Mouse (Mus musculus): ENCODE data around the gene Lcp1. TPM values are rescaled to one million over a fixed set of nuclear protein-coding genes. Genes with fewer than 3 reads are reported as not detected.

The Lcp1 gene
- 55.5 and 71.8 TPM in 2 replicates for total RNA-seq (2014; rRNA removed)
- 15.5 and 19.2 TPM in 2 replicates for polyA plus RNA-seq (2012; rRNA removed)

- peak within 1 kb of the TSS; percentile 85 for H3K4me3 ChIP-seq (ENCODE audit: insufficient read depth, low read depth, low read length)
- H3K27me3 ChIP-seq (ENCODE audit: control insufficient read depth, insufficient read depth, low read length) = no peaks in the 10 kb centered on the region
- H3K9ac ChIP-seq (ENCODE audit: low read depth, low read length) = peak within 1 kb of the TSS; percentile 83
- WGBS = under 1% methylated on average over 42 of the region's 42 CpGs
- TF ChIP-seq CTCF (IDR thresholded peaks at IDR 0.05; ENCODE audit: low read depth, low read length) (peak; percentile 22; the same call in 1 of the 2 replicates), POLR2A (IDR thresholded peaks at IDR 0.05; ENCODE audit: extremely low read depth, insufficient read depth, low read length) (peak; percentile 85)
- peak within 1 kb of the TSS; percentile 66 for H3K27ac ChIP-seq (replicated peaks; ENCODE audit: insufficient read depth, low read depth, low read length)
- peaks cover 2% of the 10 kb centered on the region; the same call in 1 of the 2 replicates for H3K36me3 ChIP-seq (ENCODE audit: control insufficient read depth, insufficient read depth, low read length)
- peak; percentile 83 for DNase-seq (ENCODE audit: extremely low read depth, low read depth, low spot score)
- H3K79me2 ChIP-seq (ENCODE audit: control insufficient read depth, insufficient read depth, low read length) = peaks cover 22% of the 10 kb centered on the region
- peaks cover 5% of the 10 kb centered on the region; the same call in 1 of the 2 replicates for H3K4me1 ChIP-seq (ENCODE audit: control insufficient read depth, insufficient read depth, low read length)
These were observed at the start of gene Lcp1, which contains the start of gene Lrrc63 for GRCm38 (mm10) chr14:75130501-75131318. Gene Lcp1 (plus strand): TSS chr14:75131101. Gene Lrrc63 (minus strand): TSS chr14:75130881.

GRCm38 (mm10) chr14:75102956-75103355 is 27.9 kb upstream of the Lcp1 start:
- DNase-seq (ENCODE audit: extremely low read depth, low read depth, low spot score) = no peak
- no peaks in the 10 kb centered on the region for H3K79me2 ChIP-seq (ENCODE audit: control insufficient read depth, insufficient read depth, low read length)
- H3K36me3 ChIP-seq (ENCODE audit: control insufficient read depth, insufficient read depth, low read length) = no peaks in the 10 kb centered on the region
- no peak overlapping the region for H3K27ac ChIP-seq (replicated peaks; ENCODE audit: insufficient read depth, low read depth, low read length)
- TF ChIP-seq POLR2A (IDR thresholded peaks at IDR 0.05; ENCODE audit: extremely low read depth, insufficient read depth, low read length) = no peak
- TF ChIP-seq CTCF (IDR thresholded peaks at IDR 0.05; ENCODE audit: low read depth, low read length) = no peak
- WGBS = 86% methylated on average over 5 of the region's 5 CpGs
- no peak overlapping the region for H3K9ac ChIP-seq (ENCODE audit: low read depth, low read length)
- no peaks in the 10 kb centered on the region for H3K4me1 ChIP-seq (ENCODE audit: control insufficient read depth, insufficient read depth, low read length)
- H3K27me3 ChIP-seq (ENCODE audit: control insufficient read depth, insufficient read depth, low read length) = no peaks in the 10 kb centered on the region
- no peak overlapping the region for H3K4me3 ChIP-seq (ENCODE audit: insufficient read depth, low read depth, low read length)

GRCm38 (mm10) chr14:75121658-75122057 is 9.2 kb upstream of the Lcp1 start:
- H3K4me3 ChIP-seq (ENCODE audit: insufficient read depth, low read depth, low read length) = no peak overlapping the region
- no peak overlapping the region for H3K9ac ChIP-seq (ENCODE audit: low read depth, low read length)
- H3K27me3 ChIP-seq (ENCODE audit: control insufficient read depth, insufficient read depth, low read length) = no peaks in the 10 kb centered on the region
- H3K27ac ChIP-seq (replicated peaks; ENCODE audit: insufficient read depth, low read depth, low read length) = no peak overlapping the region
- WGBS = 83% methylated on average over 8 of the region's 8 CpGs
- no peak for TF ChIP-seq CTCF (IDR thresholded peaks at IDR 0.05; ENCODE audit: low read depth, low read length)
- no peak for TF ChIP-seq POLR2A (IDR thresholded peaks at IDR 0.05; ENCODE audit: extremely low read depth, insufficient read depth, low read length)
- DNase-seq (ENCODE audit: extremely low read depth, low read depth, low spot score) = no peak
- no peaks in the 10 kb centered on the region for H3K4me1 ChIP-seq (ENCODE audit: control insufficient read depth, insufficient read depth, low read length)
- H3K36me3 ChIP-seq (ENCODE audit: control insufficient read depth, insufficient read depth, low read length) = no peaks in the 10 kb centered on the region
- H3K79me2 ChIP-seq (ENCODE audit: control insufficient read depth, insufficient read depth, low read length) = no peaks in the 10 kb centered on the region

- DNase-seq (ENCODE audit: extremely low read depth, low read depth, low spot score) = peak; percentile 69
- Histone ChIP-seq H3K36me3 (ENCODE audit: control insufficient read depth, insufficient read depth, low read length) (peaks cover 2% of the 10 kb centered on the region; the same call in 1 of the 2 replicates), H3K4me1 (ENCODE audit: control insufficient read depth, insufficient read depth, low read length) (peaks cover 5% of the 10 kb centered on the region; the same call in 1 of the 2 replicates), H3K79me2 (ENCODE audit: control insufficient read depth, insufficient read depth, low read length) (peaks cover 25% of the 10 kb centered on the region), H3K27ac (replicated peaks; ENCODE audit: insufficient read depth, low read depth, low read length) (peak overlapping the region; percentile 66), H3K4me3 (ENCODE audit: insufficient read depth, low read depth, low read length) (peak overlapping the region; percentile 55), H3K9ac (ENCODE audit: low read depth, low read length) (peak overlapping the region; percentile 77), H3K27me3 (ENCODE audit: control insufficient read depth, insufficient read depth, low read length) (no peaks in the 10 kb centered on the region)
- TF ChIP-seq CTCF (IDR thresholded peaks at IDR 0.05; ENCODE audit: low read depth, low read length) (no peak), POLR2A (IDR thresholded peaks at IDR 0.05; ENCODE audit: extremely low read depth, insufficient read depth, low read length) (no peak)
- 4% methylated on average over 12 of the region's 12 CpGs for WGBS
These were observed 529 bp downstream of the Lcp1 start for GRCm38 (mm10) chr14:75131324-75131935.

- Histone ChIP-seq H3K4me1 (ENCODE audit: control insufficient read depth, insufficient read depth, low read length) (peaks cover 5% of the 10 kb centered on the region; the same call in 1 of the 2 replicates), H3K27me3 (ENCODE audit: control insufficient read depth, insufficient read depth, low read length) (no peaks in the 10 kb centered on the region), H3K27ac (replicated peaks; ENCODE audit: insufficient read depth, low read depth, low read length) (no peak overlapping the region; the same call in 1 of the 2 replicates), H3K79me2 (ENCODE audit: control insufficient read depth, insufficient read depth, low read length) (peaks cover 32% of the 10 kb centered on the region), H3K4me3 (ENCODE audit: insufficient read depth, low read depth, low read length) (peak overlapping the region; percentile 24), H3K36me3 (ENCODE audit: control insufficient read depth, insufficient read depth, low read length) (peaks cover 6% of the 10 kb centered on the region), H3K9ac (ENCODE audit: low read depth, low read length) (peak overlapping the region; percentile 12)
- TF ChIP-seq POLR2A (IDR thresholded peaks at IDR 0.05; ENCODE audit: extremely low read depth, insufficient read depth, low read length) = no peak
- TF ChIP-seq CTCF (IDR thresholded peaks at IDR 0.05; ENCODE audit: low read depth, low read length) = no peak
- DNase-seq (ENCODE audit: extremely low read depth, low read depth, low spot score) = no peak
- 68% methylated on average over 25 of the region's 25 CpGs for WGBS
These were observed 5.4 kb downstream of the Lcp1 start for GRCm38 (mm10) chr14:75136119-75136966.
